Mouse (Mus musculus) liver, adult 2 months (tissue): Measurements from ENCODE around the gene Kcnq4.

Experiments used
- CTCF ChIP-seq: fragments of 200-500 bp; IDR thresholded peaks from 2 replicates; pipeline ENCODE4 v1.5.1; 2011; ENCODE audit warnings: low read depth, low read length, control low read depth
- POLR2A ChIP-seq: fragments of 200-500 bp; IDR thresholded peaks from 2 replicates; pipeline ENCODE4 v1.6.1; 2011; ENCODE audit warnings: low read length, control low read depth; ENCODE audit not compliant: insufficient read depth; ENCODE audit errors: extremely low read depth

DNA sequence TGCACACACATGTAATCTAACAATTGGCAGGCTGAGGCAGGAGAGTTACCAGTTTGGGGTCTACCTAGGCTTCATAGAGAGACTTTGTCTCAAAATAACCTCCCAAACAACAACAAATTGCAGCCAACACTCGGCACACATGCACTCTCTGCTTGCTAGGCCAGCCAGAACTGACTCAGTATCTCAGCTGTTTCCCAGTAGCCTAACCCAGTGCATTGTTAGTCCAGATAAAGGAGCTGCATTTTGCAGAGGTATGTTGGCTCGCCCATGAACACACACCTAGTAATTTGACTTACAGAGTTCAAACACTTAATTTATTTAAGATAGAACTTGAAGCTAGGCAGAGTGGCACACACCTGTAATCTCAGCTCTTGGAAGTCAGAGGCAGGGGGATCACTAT is 72.8 kb downstream of the Kcnq4 start:
- TF ChIP-seq CTCF, result no peak
- TF ChIP-seq POLR2A, result no peak
